Mouse (Mus musculus) testis, adult 2 months (tissue): ENCODE measurements at regions not wholly inside any gene's neighbourhood (a gene's known extent, or its start where the extent isn't known, plus 50 kb on each side); places are given as distances from the start of the nearest gene placed in this dataset.

Experiments
- CTCF ChIP-seq: fragments of 200-500 bp; IDR thresholded peaks from 2 replicates; pipeline ENCODE4 v1.5.1; 2012; ENCODE audit warnings: low read depth, mild to moderate bottlenecking, inconsistent platforms, low read length, moderate library complexity; ENCODE audit not compliant: control insufficient read depth, insufficient read depth, insufficient replicate concordance
- POLR2A ChIP-seq: fragments of 200-500 bp; IDR thresholded peaks from 2 replicates; pipeline ENCODE4 v1.6.1; 2012; ENCODE audit warnings: low read depth, mild to moderate bottlenecking, inconsistent platforms, low read length, moderate library complexity; ENCODE audit not compliant: control insufficient read depth

DNA sequence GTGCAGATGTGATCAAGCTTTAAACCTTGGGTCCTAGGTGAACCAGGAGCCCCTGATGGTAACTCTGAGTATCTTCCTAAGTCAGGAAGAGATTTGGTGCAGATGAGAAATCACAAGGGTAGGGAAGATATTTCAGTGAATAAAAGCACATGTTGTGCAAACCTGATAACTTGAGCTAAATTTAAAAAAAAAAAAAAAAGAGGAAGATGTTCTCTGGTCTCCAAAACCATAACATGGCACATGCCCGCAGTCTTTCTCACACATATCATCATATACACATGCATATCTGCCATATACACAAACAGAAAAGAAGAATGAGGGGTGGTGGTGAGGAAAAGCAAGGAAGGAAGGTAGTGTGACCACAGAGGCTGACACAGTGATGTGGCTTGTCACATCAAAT lies 530.3 kb upstream of the Lrrc6 start:
- no peak for TF ChIP-seq POLR2A
- no peak for TF ChIP-seq CTCF
